Mouse (Mus musculus): ENCODE measurements around the gene Scgb1b27. TPM values are rescaled to one million over a fixed set of nuclear protein-coding genes. Genes with fewer than 3 reads are reported as not detected.

The Scgb1b27 gene
- polyA plus RNA-seq, 1 experiment from 2014 or later, result not detected

Other genes with a start within 250 kb of the Scgb1b27 start
- gene Scgb2b26, start 76.4 kb upstream of the Scgb1b27 start, polyA plus RNA-seq (2014; fragmentation: Nextera tagmentation; extraction: Ambion mirVana), result not detected in 2 replicates
- not detected in 2 replicates for gene Scgb2b27, start 7.5 kb upstream of the Scgb1b27 start, polyA plus RNA-seq (2014; fragmentation: Nextera tagmentation; extraction: Ambion mirVana)
- gene Scgb1b30, start 73.9 kb downstream of the Scgb1b27 start, polyA plus RNA-seq (2014; fragmentation: Nextera tagmentation; extraction: Ambion mirVana), result not detected in 2 replicates
- 4.0 TPM in 2 replicates for gene Wtip, start 111.8 kb downstream of the Scgb1b27 start, polyA plus RNA-seq (2014; fragmentation: Nextera tagmentation; extraction: Ambion mirVana)
- gene Uba2, start 148.1 kb downstream of the Scgb1b27 start, polyA plus RNA-seq (2014; fragmentation: Nextera tagmentation; extraction: Ambion mirVana), result 256 and 268 TPM in 2 replicates
- gene Pdcd2l, start 175.2 kb downstream of the Scgb1b27 start, polyA plus RNA-seq (2014; fragmentation: Nextera tagmentation; extraction: Ambion mirVana), result 63.8 and 79.6 TPM in 2 replicates
- 267 and 282 TPM in 2 replicates for gene Gpi1, start 208.9 kb downstream of the Scgb1b27 start, polyA plus RNA-seq (2014; fragmentation: Nextera tagmentation; extraction: Ambion mirVana)
- gene Gm6096, start 229.6 kb downstream of the Scgb1b27 start, polyA plus RNA-seq (2014; fragmentation: Nextera tagmentation; extraction: Ambion mirVana), result 1.1 TPM in 1 of 2 replicates, not detected in the other